Mouse (Mus musculus): Measurements from ENCODE around the gene Gm49358.

DNA sequence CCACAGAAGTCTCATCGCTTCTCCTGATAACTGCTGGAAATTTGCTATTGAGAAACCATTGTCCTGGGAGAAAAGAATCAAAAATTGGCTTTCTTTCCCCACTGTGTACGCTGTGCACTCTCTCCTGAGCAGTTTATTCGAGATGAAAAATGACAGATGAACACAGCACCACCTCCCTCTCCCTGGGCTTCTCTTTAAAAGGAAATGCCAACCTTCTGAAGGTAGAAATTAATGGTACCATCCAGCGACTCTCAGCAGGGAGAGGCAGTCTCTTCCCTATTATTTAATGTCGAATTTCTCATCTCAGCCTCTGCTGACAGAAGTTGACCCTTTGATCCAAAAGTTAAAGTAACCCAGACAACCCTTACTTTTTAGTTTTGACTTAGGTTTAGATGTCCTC is 5.4 kb downstream of the Gm49358 start:
- TF ChIP-seq GATA1 (IDR thresholded peaks at IDR 0.05; ENCODE audit: low read length), result no peak
- TF ChIP-seq TAL1 (IDR thresholded peaks at IDR 0.05; ENCODE audit: low read length), result no peak

All from erythroblast, embryonic 14.5 days (primary cell).